Mouse (Mus musculus) ES-Bruce4 (cell line): ENCODE measurements around the gene Slc2a13. TPM values are rescaled to one million over a fixed set of nuclear protein-coding genes. Genes with fewer than 3 reads are reported as not detected.

Experiments
- H3K27ac ChIP-seq: 2 replicates; pipeline ENCODE4 v1.5.1; 2012; ENCODE audit warnings: low read length, inconsistent platforms; ENCODE audit not compliant: insufficient read depth
- H3K27me3 ChIP-seq: 2 replicates; pipeline ENCODE4 v1.6.1; 2012; ENCODE audit warnings: mild to moderate bottlenecking, low read length, inconsistent platforms; ENCODE audit not compliant: control insufficient read depth, poor library complexity, insufficient read depth, severe bottlenecking
- H3K36me3 ChIP-seq: 2 replicates; pipeline ENCODE4 v1.6.1; 2012; ENCODE audit warnings: inconsistent platforms, mild to moderate bottlenecking, low read length, moderate library complexity; ENCODE audit not compliant: control insufficient read depth, poor library complexity, insufficient read depth, severe bottlenecking
- H3K4me1 ChIP-seq: one replicate; pipeline ENCODE4 v1.8.1; 2011; ENCODE audit warnings: low read length; ENCODE audit not compliant: control insufficient read depth, insufficient read depth
- H3K4me3 ChIP-seq: 2 replicates; pipeline ENCODE4 v1.5.1; 2011; ENCODE audit warnings: low read depth, mild to moderate bottlenecking, low read length
- H3K9ac ChIP-seq: 2 replicates; pipeline ENCODE4 v1.6.1; 2012; ENCODE audit warnings: low read depth, mild to moderate bottlenecking, inconsistent platforms; ENCODE audit not compliant: poor library complexity, severe bottlenecking
- H3K9me3 ChIP-seq: replicated peaks from 2 replicates; pipeline ENCODE4 v1.6.1; 2012; ENCODE audit warnings: mild to moderate bottlenecking, low read length, inconsistent platforms; ENCODE audit not compliant: control insufficient read depth, poor library complexity, insufficient read depth, severe bottlenecking
- CTCF ChIP-seq: IDR thresholded peaks from one replicate; pipeline ENCODE4 v1.8.1; 2011; ENCODE audit warnings: low read depth, low read length
- EP300 ChIP-seq: IDR thresholded peaks from 2 replicates; pipeline ENCODE4 v1.6.1; 2011; ENCODE audit warnings: low read depth, low read length; ENCODE audit not compliant: insufficient read depth
- POLR2A ChIP-seq: IDR thresholded peaks from one replicate; pipeline ENCODE4 v1.8.1; 2011; ENCODE audit warnings: low read length; ENCODE audit not compliant: insufficient read depth
- polyA plus RNA-seq: library from polyadenylated mRNA; stranded (reverse); fragments of >200 nt; gene quantifications from 2 replicates; pipeline ENCODE4 v1.2.4, GENCODE M21; 2011; ENCODE audit warnings: low read depth; ENCODE audit not compliant: missing spikeins, insufficient read depth, insufficient read length

Slc2a13 gene
- polyA plus RNA-seq, 1 experiment = not detected

- no peaks in the 10 kb centered on the region for H3K9me3 ChIP-seq
- H3K9ac ChIP-seq = no peak overlapping the region
- H3K4me3 ChIP-seq = no peak overlapping the region
- TF ChIP-seq EP300 (no peak), POLR2A (no peak), CTCF (no peak)
- no peaks in the 10 kb centered on the region for H3K27me3 ChIP-seq
- no peaks in the 10 kb centered on the region for H3K36me3 ChIP-seq
- H3K27ac ChIP-seq = no peak overlapping the region
- no peaks in the 10 kb centered on the region for H3K4me1 ChIP-seq
These were observed 320.1 kb downstream of the Slc2a13 start for GRCm38 (mm10) chr15:91252956-91253355.

GRCm38 (mm10) chr15:91251544-91252408 lies 321.3 kb downstream of the Slc2a13 start:
- Histone ChIP-seq H3K4me3 (no peak overlapping the region), H3K36me3 (no peaks in the 10 kb centered on the region), H3K4me1 (no peaks in the 10 kb centered on the region), H3K27me3 (no peaks in the 10 kb centered on the region), H3K9ac (no peak overlapping the region), H3K9me3 (no peaks in the 10 kb centered on the region), H3K27ac (no peak overlapping the region)
- no peak for TF ChIP-seq POLR2A
- TF ChIP-seq CTCF = no peak
- no peak for TF ChIP-seq EP300

GRCm38 (mm10) chr15:91250815-91251214 lies 322.2 kb downstream of the Slc2a13 start:
- Histone ChIP-seq H3K27ac (no peak overlapping the region), H3K4me3 (no peak overlapping the region), H3K36me3 (no peaks in the 10 kb centered on the region), H3K9ac (no peak overlapping the region), H3K4me1 (no peaks in the 10 kb centered on the region), H3K27me3 (no peaks in the 10 kb centered on the region), H3K9me3 (no peaks in the 10 kb centered on the region)
- TF ChIP-seq CTCF (no peak), POLR2A (no peak), EP300 (no peak)

- Histone ChIP-seq H3K9ac (no peak overlapping the region), H3K9me3 (no peaks in the 10 kb centered on the region), H3K27ac (no peak overlapping the region), H3K36me3 (no peaks in the 10 kb centered on the region), H3K27me3 (no peaks in the 10 kb centered on the region), H3K4me3 (no peak overlapping the region), H3K4me1 (no peaks in the 10 kb centered on the region)
- TF ChIP-seq CTCF (no peak), EP300 (no peak), POLR2A (no peak)
These were observed 332.3 kb downstream of the Slc2a13 start for GRCm38 (mm10) chr15:91240683-91241335.

- H3K9ac ChIP-seq = no peak overlapping the region
- no peak overlapping the region for H3K27ac ChIP-seq
- TF ChIP-seq POLR2A = no peak
- TF ChIP-seq CTCF = no peak
- no peak for TF ChIP-seq EP300
- no peaks in the 10 kb centered on the region; the same call in 1 of the 2 replicates for H3K27me3 ChIP-seq
- no peaks in the 10 kb centered on the region for H3K9me3 ChIP-seq
- H3K4me1 ChIP-seq = no peaks in the 10 kb centered on the region
- H3K4me3 ChIP-seq = no peak overlapping the region
- H3K36me3 ChIP-seq = no peaks in the 10 kb centered on the region
These were observed 335.8 kb downstream of the Slc2a13 start for GRCm38 (mm10) chr15:91237294-91237693.

Other genes with a start within 250 kb of the Slc2a13 start
- 2.9 and 6.1 TPM in 2 replicates for gene Lrrk2, start 99.9 kb upstream of the Slc2a13 start, polyA plus RNA-seq